Mouse (Mus musculus) large intestine, adult 2 months (tissue): ENCODE data around the gene Pla2g12b. TPM values are rescaled to one million over a fixed set of nuclear protein-coding genes. Genes with fewer than 3 reads are reported as not detected.

Experiments
- DNase-seq: peaks from one replicate; pipeline ENCODE4 v3.0.0-alpha.2; 2012; ENCODE audit warnings: low read depth, low spot score
- WGBS: fragments of 180-500 bp; shearing (Covaris S2); methylation state at CpG from one replicate; pipeline ENCODE4 v1.1.7; 2018; 5-methylcytosine and 5-hydroxymethylcytosine counted together
- polyA plus RNA-seq: library from polyadenylated mRNA; depleted of rRNA; stranded (reverse); fragments of >200 nt; gene quantifications from 2 replicates; pipeline ENCODE4 v1.2.3, GENCODE M21; 2012

The Pla2g12b gene
- polyA plus RNA-seq, 1 experiment, result 46.2 TPM

DNA sequence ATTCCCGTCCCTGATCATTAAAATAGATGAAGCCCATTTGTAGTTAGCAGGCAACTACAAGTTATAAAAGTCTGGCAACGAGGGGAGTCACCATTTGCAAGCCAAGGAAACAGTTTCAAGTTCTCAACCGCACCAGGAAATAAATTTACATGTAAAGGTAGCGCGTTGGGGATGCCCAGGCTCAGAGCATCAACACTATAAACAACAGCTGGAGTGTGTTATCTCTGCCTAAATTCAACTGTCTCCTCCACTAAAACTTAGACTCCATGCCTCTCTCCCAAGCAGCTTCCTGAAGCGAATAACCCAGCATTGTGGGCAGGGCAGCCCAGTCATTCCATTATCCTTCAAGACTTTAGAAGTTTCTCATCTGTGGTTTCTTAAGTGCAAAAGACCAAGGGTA, 5.0 kb downstream of the Pla2g12b start:
- DNase-seq, result no peak
- WGBS, result 13% methylated on average over 6 of the region's 6 CpGs

DNA sequence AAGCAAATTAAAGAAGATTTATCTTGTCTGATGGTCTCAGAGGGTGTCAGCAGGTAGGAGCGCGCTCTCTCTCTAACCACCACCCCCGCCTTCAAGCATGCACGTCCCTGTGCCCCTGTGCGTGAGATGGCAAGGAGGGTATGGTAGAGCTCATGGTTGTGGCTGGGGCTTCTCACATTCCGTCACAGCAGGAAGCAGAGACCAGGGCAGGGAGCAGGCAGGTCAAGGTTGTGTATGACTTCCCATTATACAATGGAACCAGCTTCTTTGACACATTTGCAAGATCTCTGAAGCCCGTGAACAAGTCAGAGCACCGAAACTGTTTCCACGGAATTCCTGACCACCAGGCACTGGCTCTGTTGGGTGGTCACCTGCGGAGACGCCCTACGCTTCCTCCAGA, 6.8 kb downstream of the Pla2g12b start:
- WGBS, result 82% methylated on average over 12 of the region's 12 CpGs
- no peak for DNase-seq

DNA sequence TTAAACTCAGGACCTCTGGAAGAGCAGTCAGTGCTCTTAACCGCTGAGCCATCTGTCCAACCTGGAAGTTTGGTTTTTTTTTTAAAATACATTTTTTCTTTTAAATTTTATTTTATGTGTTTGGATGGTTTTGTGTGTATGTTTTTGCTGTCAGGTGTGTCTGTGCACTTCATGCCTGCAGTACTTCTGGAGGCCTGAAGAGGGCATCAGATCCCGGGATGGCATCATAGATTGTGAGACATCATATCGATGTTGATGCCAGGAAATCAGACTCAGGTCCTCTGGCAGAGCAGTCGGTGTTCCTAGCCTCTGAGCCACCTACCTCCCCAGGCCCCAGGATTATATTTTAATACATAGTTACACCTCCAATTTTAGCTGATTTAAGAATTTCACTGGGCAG, 10.3 kb downstream of the Pla2g12b start:
- 92% methylated on average over 4 of the region's 4 CpGs for WGBS
- DNase-seq, result no peak

DNA sequence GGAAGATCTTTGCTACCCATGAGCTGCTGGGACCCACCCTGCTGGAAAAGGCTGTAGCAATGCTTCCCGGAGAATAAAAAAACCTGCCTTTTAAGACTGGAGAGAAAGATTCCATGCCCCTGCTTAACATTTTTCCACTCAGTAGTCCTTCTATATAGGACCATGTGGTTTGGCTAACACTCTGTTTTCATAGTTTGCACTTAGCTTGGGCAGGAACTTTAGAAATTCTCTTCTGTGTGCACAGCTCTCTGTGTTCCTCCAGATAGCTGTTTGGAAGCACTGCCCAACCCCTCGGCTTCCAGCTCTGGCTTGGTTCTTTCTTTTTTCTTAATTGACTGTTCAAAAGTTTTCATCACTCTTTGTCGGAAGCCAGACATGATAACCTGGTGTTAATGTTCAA, 13.2 kb downstream of the Pla2g12b start:
- 78% methylated on average over 3 of the region's 3 CpGs for WGBS
- DNase-seq, result no peak

DNA sequence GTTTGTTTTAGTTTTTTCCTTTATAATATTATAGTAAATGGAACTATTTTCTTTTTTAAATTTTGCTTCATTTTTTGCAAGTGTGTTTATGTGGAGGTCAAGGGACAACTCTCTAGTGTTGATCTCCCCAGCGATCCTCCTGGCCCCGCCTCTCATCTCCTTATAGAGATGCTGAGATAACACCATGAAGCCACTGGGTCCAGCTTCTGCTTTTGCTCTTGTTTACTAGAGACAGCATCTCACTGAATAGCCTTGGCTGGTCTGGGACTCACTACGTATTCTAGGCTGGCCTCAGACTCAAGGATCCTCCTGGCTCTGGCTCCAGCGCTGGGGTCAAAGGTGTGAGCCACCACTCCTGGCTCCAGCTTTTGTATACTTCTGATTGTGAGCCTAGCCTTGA, 16.1 kb downstream of the Pla2g12b start:
- 82% methylated on average over 4 of the region's 4 CpGs for WGBS
- DNase-seq, result no peak

DNA sequence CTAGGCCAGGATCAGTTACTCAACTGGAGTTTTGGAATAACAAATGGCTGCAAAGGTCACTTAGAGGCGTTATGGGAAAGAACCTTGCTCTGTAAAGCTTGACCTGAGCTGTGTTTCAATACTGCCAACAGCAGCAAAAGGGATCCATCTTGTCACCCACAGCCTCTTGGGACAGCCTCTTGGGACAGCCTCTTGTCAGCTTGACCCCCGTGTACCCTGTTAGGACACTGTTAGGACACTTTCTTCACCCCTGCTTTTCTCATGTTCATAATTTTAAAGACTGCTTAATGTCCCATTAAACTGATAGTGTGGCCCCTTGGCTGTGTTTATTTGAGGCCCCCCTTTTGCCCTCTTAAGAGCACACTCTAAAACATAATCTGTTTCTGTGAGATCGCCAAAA, 21.0 kb downstream of the Pla2g12b start:
- 81% methylated on average over 3 of the region's 3 CpGs for WGBS
- DNase-seq, result no peak

DNA sequence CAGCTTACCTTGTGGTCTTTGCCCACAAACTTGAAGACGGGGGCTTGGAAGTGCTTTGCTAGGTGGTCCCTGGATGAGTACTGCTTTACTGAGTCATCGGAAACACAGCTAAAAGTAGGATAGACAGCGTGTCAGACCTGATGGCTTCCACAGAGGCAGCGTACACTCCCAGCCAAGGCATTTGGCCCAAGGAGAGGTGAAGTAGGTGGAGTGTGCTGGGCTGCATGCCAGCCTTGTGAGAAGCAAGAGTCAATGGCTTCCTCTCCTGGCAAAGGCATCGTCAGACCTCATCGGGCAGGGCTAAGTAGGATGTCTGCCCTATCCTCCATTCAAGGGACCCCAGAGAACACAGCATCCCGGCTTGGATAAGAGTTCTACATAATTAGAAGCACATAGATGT, 21.9 kb downstream of the Pla2g12b start:
- 44% methylated on average over 7 of the region's 7 CpGs for WGBS
- no peak for DNase-seq

DNA sequence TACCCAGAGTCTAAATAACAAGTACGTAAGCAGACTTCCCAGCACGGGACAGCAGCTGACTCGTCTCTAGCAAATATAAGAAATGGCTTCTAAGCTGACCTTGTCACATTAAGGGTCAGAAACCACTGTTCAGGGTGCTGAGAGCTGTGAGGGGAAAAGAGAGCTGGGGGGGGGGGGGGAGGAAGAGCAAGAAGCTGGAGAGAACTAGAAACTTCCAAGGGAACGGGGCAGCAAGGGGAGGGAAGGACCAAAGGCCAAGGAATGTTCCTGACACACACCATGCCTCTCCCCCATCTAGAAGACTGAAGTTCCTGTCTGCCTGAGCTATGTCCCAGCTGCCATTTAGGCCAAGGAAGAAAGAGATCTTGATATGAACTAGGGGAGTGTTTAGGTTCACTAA, 22.9 kb downstream of the Pla2g12b start:
- no peak for DNase-seq
- WGBS, result 84% methylated on average over 4 of the region's 4 CpGs

DNA sequence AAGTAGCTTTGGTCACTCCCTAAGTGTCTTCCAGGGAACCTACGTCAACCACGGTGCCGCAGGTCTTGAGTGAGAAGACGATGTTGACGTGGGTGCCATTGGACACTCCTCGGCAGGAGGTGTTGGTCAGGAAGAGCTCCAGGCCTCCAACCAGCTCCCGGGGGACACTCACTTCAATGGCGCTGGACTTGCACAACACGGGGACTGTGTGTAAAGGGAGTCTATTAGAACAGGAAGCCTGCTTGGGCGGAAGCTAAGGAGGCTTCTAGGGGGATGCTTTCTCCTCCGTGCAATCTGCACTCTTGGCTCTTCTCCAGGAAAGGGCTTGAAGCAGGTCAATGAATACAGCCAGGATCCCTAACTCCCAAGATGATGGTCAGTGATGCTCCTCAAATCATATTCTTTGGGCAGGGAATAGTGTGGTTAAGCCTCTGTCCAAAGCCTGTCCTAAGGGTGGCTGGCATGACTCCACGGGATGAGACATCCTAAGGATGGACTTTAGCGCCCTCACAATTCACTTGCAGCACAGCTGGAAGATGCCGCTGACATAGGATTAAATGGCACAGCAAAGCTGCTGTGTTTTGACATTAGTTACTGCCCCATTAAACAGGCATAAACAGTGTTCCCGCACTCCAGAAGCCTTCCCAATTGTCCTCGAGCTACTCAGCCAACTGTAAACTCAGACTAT, 26.1 kb downstream of the Pla2g12b start:
- no peak for DNase-seq
- 76% methylated on average over 16 of the region's 16 CpGs for WGBS

DNA sequence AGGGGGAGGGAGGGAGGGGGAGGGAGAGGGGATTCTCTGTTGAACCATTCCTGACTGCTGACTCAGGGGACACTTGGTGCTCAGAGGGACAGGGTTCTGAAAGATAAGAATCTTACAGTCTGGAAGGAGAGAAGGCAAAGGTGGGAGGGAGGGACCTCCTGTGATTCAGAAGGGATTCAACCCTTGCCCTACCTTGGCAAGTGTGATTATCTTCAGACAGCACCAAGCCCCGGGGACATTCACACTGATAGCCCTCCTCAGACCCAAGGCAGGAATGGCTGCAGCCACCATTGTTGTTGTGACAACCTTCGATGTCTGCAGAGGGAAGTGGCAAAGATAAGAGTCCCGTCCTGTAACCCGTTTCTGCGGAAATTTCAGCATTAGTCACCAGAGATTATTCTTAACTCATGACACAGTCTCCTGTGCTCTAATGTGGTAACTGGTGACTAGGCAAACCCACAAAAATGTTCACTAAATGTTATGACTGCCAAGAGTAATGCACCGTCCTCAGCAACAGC, 27.3 kb downstream of the Pla2g12b start:
- DNase-seq, result no peak
- WGBS, result 35% methylated on average over 6 of the region's 6 CpGs

DNA sequence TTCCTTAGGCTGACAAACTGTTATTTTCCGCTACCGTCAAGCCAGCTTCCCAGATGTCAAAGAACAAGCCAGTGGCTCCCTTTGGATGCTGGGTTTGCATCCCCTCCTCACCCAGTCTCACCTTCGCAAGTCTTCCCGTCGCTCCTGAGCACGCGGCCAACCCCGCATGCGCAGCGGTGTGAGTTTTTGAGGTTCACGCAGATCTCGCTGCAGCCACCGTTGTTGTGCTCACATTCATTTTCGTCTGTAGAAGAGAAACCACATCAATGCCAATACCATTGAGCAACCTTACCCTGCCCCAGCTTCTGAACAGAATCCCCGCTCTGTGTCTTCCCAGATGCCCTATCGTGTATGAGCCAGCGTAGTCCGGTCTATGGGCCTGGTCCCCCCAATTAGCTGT, 32.3 kb downstream of the Pla2g12b start:
- DNase-seq, result no peak
- 94% methylated on average over 18 of the region's 18 CpGs for WGBS

DNA sequence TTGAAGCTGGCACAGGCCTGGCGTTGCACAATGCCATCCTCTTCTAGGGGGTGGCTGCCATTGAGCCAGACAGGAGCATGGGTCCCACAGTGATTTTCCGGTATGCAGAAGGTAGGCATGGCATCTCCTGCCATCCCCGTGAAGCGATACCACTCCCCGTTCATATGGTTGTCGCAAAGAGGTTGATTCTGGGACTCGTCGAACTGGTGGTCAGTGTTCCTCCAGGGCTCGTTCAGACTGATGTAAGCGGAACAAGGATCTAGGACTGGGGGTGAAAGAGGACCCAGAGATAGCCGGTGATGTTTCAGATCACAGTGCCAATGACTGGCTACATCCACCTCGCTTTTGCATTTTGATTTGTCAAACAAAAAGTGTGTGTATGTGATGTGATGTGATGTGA, 35.2 kb downstream of the Pla2g12b start:
- DNase-seq, result no peak
- 93% methylated on average over 12 of the region's 12 CpGs for WGBS

DNA sequence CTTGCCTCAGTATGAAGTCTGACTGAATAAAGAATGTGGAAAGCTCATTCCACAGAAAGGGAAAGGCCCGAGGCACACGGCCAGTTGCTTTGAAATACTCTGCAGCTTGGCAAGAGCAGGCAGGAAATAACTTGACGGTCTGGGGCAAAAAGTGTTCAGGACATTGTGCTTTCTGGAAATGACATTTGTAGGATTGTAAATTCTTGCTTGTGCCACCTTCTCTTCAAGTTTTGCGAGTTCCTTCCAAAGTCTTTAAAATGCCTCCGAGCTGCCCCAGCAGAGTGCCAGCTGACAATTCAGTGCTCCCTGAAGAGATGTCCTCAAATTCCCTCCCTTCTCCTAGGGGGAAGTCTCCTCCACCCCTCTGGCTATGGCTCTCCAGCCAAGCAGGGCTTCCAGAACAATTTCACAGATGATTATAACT, 36.1 kb downstream of the Pla2g12b start:
- 28% methylated on average over 5 of the region's 5 CpGs for WGBS
- DNase-seq, result no peak

DNA sequence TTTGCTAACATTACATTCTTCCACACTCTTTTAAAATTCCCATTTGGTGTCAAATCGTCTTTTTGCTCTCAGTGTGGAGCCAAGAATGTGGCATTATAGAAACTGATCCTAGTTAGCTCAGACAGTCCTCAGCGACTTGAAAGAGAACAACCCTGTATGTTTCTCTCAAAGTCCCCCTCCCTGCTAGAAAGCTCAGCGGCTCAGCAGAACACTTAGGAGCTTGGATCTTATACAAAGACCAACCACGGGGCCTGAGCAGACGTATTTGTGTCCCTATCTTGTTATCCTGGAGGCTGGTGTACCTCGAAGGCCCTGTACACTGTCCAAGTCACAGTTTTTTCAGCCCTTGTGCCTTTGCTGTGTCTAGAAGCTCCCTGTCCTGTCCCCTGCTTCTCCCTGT, 36.7 kb downstream of the Pla2g12b start:
- WGBS, result 64% methylated on average over 6 of the region's 6 CpGs
- DNase-seq, result no peak

DNA sequence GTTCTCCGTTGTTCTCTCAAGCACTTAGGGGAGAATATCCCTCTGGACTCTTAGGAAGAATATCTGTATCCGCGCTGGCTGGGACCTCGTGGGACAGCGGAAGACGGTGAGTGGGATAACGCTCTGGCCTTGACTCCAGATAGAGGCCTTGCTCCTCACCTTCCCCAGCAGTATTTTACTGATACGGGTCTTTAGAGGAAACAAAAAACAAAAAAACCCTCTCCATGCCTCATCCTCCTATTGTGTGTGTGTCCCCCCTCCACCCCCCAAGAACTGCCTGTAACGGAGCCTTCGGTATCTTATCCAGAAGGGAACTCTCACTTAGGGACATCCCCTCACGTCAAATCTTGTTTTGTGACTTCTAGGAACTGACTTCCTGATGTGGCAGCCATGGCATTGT, 38.3 kb downstream of the Pla2g12b start, which contains the start of gene Oit3:
Oit3 (minus strand) TSS at position 44 of the 400 bp plus-strand sequence.
- 84% methylated on average over 11 of the region's 11 CpGs for WGBS
- no peak for DNase-seq

DNA sequence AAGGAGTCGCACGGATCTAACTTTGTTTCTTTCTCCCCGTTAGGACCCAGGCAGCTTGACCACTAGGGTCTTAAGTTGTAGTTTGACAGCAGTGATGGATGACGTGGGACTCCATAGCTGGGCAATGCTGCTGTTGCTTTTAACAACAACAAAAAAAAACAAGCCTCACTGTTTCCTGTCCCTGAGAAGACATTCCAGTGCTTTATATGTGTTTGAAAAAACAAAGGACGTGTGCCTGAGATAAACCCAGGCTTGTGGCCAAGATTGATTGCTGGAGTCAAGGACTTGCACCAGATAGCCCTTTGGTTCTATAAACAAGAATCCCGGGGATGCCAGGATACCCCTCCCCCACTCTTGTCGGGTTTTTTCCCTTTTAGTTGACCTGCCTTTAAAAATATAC, 39.8 kb downstream of the Pla2g12b start:
- DNase-seq, result no peak
- 18% methylated on average over 7 of the region's 7 CpGs for WGBS

DNA sequence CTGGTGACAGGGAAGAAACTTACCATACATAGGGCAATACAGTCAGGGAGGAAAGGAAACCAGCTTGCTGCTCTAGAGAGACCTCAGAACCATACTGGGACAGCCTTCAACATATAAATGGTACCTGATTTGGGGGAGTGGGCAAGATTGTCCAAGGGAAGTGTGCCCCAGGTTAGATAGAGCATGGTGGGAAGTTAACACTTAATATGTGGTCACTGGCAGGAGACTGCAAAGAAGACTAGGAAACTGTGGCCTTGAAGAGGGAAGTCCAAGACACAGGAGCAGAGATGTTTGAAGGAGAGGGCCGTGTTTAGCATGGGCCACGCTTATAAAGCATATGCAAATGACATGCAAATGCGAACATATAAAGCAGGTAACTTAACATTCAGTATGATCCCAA, 40.6 kb downstream of the Pla2g12b start:
- WGBS, result 78% methylated on average over 3 of the region's 3 CpGs
- no peak for DNase-seq

DNA sequence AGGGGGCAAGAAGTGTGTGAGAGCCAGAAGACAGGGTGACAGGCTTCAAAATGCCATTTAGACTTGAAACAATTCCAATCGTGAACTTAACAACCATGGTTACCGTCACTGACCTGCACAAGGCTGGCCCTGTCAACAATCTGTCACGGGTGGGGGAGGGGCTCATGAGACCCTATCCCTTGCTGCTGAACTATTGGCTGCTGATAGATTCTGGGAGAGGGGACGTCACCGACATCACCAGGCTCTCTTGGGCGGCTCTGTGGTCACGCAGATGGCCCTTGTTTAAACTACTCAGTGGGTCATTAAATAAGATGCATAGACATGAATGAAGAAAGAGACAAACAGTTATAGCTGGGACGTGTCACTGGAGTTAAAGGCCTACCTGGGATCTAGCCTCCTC, 41.2 kb downstream of the Pla2g12b start:
- 58% methylated on average over 8 of the region's 8 CpGs for WGBS

DNA sequence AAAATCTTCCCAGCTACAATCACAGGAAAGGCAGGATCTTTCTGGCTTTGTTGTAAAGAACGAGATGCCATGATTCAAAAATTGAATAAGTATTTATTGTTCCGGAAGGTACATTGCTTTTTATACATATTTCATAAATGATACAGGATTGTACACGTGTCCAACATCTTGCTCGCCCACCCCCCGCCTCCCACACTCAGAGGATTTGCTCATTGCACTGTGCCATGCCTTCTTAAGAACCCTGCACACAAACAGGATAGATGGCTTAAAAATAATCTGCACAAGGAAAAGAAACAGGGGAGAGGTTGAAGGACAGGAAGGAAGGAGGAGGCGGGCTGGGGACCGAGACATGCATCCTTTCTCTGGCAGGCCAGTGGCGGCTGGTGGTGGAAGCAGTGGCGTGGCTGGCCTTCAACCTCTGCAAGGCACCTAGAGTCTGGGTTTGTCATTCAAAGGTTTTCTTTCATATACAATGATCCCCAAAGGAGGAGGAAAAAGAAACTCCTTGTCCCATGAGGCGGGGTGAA, 43.5 kb downstream of the Pla2g12b start:
- no peak for DNase-seq
- 93% methylated on average over 10 of the region's 10 CpGs for WGBS

More for the DNA sequence above, 41.2 kb downstream of the Pla2g12b start:
- no peak for DNase-seq

DNA sequence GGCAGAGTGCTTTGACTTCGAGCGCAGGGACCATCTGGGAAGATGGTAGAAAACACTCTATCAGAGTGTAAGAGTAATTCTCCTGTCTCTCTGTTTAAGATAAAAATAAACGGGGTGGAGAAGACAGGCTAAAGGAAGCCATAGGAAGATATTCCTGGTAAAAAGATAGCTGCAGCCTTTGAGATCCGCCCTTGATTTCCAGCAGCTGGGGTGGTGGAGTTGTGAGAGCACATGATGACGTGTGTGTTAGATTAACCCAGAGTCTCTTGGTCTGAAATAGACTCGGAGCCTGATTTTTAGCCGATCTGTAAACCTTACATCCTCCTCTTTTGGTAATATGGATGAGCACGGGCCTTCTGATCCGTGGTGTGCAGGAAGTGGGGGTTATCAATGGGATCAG, 44.1 kb downstream of the Pla2g12b start:
- no peak for DNase-seq
- 84% methylated on average over 9 of the region's 9 CpGs for WGBS

DNA sequence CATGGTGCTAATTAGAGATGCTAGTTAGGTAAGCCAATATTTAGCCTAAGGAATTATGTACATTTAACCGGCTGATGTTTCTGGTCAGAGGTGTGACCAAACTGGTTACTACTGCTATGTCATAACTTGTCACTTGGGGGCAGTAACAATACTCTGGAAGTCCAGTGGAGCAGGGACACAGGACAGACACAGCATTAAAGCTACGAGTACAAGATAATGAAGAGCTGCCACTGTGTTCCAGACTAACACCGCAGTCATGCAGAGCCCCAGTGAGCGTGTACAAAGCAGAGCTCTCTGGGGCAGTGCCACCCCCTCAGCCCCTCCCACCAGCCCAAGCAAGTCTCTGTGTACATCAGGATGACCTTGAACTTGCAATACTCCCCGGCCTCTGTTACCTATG, 48.4 kb downstream of the Pla2g12b start:
- DNase-seq, result peak; percentile 32
- 55% methylated on average over 5 of the region's 5 CpGs for WGBS

DNA sequence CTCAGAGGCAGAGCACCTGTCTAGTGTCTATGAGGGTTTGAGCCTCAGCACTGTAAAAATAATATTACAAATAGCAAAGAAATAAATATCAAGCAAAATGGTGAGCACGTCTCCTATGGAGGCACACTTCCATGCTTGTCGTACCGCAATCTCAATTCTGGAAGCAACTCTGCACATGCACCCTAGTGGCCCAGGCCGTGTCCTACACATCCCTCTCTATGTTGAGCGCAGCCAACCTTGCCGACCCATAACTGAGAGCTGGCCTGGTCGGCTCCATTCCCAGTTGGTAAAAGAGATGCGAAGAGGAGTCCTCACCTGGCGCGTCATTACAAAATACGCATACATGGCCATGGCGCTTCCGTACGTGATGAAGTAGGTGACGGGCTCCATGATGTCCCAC, 51.2 kb downstream of the Pla2g12b start:
- no peak for DNase-seq
- WGBS, result 97% methylated on average over 15 of the region's 15 CpGs
